Mouse (Mus musculus) intestine, embryonic 16.5 days (tissue): ENCODE measurements around the gene Adgrb3. TPM values are rescaled to one million over a fixed set of nuclear protein-coding genes. Genes with fewer than 3 reads are reported as not detected.

ENCODE experiments used
- ATAC-seq: fragments of 200-750 bp; cut with Nextera tagmentation; 2 replicates; pipeline ENCODE4 v1.8.0; 2017; ENCODE audit warnings: moderate TSS enrichment, moderate library complexity
- H3K27ac ChIP-seq: fragments of 300-500 bp; sonication (generic); 2 replicates; pipeline ENCODE4 v1.5.1; 2014; ENCODE audit warnings: mild to moderate bottlenecking, low read length
- H3K27me3 ChIP-seq: fragments of 300-500 bp; sonication (generic); replicated peaks from 2 replicates; pipeline ENCODE4 v1.6.1; 2014; ENCODE audit warnings: low read length, control low read depth, mixed read lengths; ENCODE audit not compliant: control insufficient read depth, insufficient read depth
- H3K36me3 ChIP-seq: fragments of 300-500 bp; sonication (generic); 2 replicates; pipeline ENCODE4 v1.6.1; 2014; ENCODE audit warnings: low read length, control low read depth; ENCODE audit not compliant: control insufficient read depth, insufficient read depth
- H3K4me1 ChIP-seq: fragments of 300-500 bp; sonication (generic); 2 replicates; pipeline ENCODE4 v1.6.1; 2014; ENCODE audit warnings: low read length, control low read depth, mixed read lengths; ENCODE audit not compliant: control insufficient read depth, insufficient read depth
- H3K4me2 ChIP-seq: fragments of 300-500 bp; sonication (generic); 2 replicates; pipeline ENCODE4 v1.6.1; 2014; ENCODE audit warnings: low read depth, low read length, control low read depth
- H3K4me3 ChIP-seq: fragments of 300-500 bp; sonication (generic); 2 replicates; pipeline ENCODE4 v1.5.1; 2014; ENCODE audit warnings: mild to moderate bottlenecking, low read length
- H3K9ac ChIP-seq: fragments of 300-500 bp; sonication (generic); 2 replicates; pipeline ENCODE4 v1.6.1; 2014; ENCODE audit warnings: low read depth, low read length
- H3K9me3 ChIP-seq: fragments of 300-500 bp; sonication (generic); 2 replicates; pipeline ENCODE4 v1.6.1; 2016; ENCODE audit warnings: low read length, control low read depth; ENCODE audit not compliant: control insufficient read depth
- WGBS: fragments of 180-500 bp; shearing (Covaris S2); extraction: QIAGEN DNeasy Blood & Tissue Kit; methylation state at CpG from one replicate; pipeline ENCODE4 v1.1.7; 2014; 5-methylcytosine and 5-hydroxymethylcytosine counted together
- polyA plus RNA-seq: library from polyadenylated mRNA; unstranded; fragments of >200 nt; fragmentation: Nextera tagmentation; extraction: Ambion mirVana; gene quantifications from 2 replicates; pipeline ENCODE4 v1.2.1, GENCODE M21; 2015

The Adgrb3 gene
- polyA plus RNA-seq, 1 experiment from 2014 or later: 1.9 TPM

GRCm38 (mm10) chr1:25082377-25082776 lies 747.1 kb downstream of the Adgrb3 start:
- Histone ChIP-seq H3K27me3 (no peaks in the 10 kb centered on the region), H3K9me3 (no peaks in the 10 kb centered on the region), H3K4me3 (no peak overlapping the region), H3K4me2 (no peak overlapping the region), H3K36me3 (no peaks in the 10 kb centered on the region), H3K27ac (no peak overlapping the region), H3K9ac (no peak overlapping the region), H3K4me1 (no peaks in the 10 kb centered on the region)
- ATAC-seq: no peak
- WGBS: 74% methylated on average over 8 of the region's 8 CpGs

GRCm38 (mm10) chr1:25081265-25081849 lies 748.1 kb downstream of the Adgrb3 start:
- no peaks in the 10 kb centered on the region for H3K4me1 ChIP-seq

GRCm38 (mm10) chr1:25079395-25079794 lies 750.1 kb downstream of the Adgrb3 start:
- H3K4me2 ChIP-seq: no peak overlapping the region
- ATAC-seq: no peak
- 94% methylated on average over 2 of the region's 2 CpGs for WGBS
- no peak overlapping the region for H3K9ac ChIP-seq
- H3K4me1 ChIP-seq: no peaks in the 10 kb centered on the region
- no peak overlapping the region for H3K27ac ChIP-seq
- no peaks in the 10 kb centered on the region for H3K27me3 ChIP-seq
- no peak overlapping the region for H3K4me3 ChIP-seq
- H3K36me3 ChIP-seq: no peaks in the 10 kb centered on the region
- no peaks in the 10 kb centered on the region for H3K9me3 ChIP-seq

More at GRCm38 (mm10) chr1:25081265-25081849, 748.1 kb downstream of the Adgrb3 start:
- Histone ChIP-seq H3K27ac (no peak overlapping the region), H3K9me3 (no peaks in the 10 kb centered on the region), H3K36me3 (no peaks in the 10 kb centered on the region), H3K27me3 (no peaks in the 10 kb centered on the region), H3K9ac (no peak overlapping the region), H3K4me3 (no peak overlapping the region), H3K4me2 (no peak overlapping the region)
- WGBS: 56% methylated on average over 4 of the region's 4 CpGs
- ATAC-seq: no peak

- Histone ChIP-seq H3K4me1 (no peaks in the 10 kb centered on the region), H3K4me3 (no peak overlapping the region), H3K9me3 (no peaks in the 10 kb centered on the region), H3K4me2 (no peak overlapping the region), H3K9ac (no peak overlapping the region), H3K27ac (no peak overlapping the region), H3K36me3 (no peaks in the 10 kb centered on the region), H3K27me3 (no peaks in the 10 kb centered on the region)
- 72% methylated on average over 5 of the region's 5 CpGs for WGBS
- no peak for ATAC-seq
These were observed 753.6 kb downstream of the Adgrb3 start for GRCm38 (mm10) chr1:25075952-25076351.

DNA sequence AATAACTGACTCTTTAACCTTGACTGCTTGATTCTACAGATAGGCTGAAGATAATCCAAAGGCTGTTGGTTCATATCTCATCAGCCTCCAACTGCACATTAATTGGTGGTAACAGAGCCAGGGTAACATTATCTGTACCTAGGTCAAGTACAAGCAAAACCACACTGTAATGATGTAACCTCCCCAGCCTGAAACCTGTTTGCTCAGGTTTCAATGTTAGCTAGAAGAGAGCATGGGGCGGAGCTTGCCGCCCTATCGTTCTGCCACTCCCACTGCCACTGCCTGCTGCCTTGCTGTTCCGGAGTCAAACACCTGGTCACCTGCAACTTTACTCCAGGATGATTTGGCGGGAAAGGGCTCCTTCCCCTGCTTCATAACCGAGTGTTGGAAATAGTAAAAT lies 765.5 kb downstream of the Adgrb3 start:
- Histone ChIP-seq H3K36me3 (no peaks in the 10 kb centered on the region), H3K27me3 (no peaks in the 10 kb centered on the region), H3K4me1 (no peaks in the 10 kb centered on the region), H3K4me3 (no peak overlapping the region), H3K9me3 (no peaks in the 10 kb centered on the region), H3K4me2 (peak overlapping the region; percentile 17; the same call in 1 of the 2 replicates), H3K27ac (no peak overlapping the region), H3K9ac (no peak overlapping the region)
- 18% methylated on average over 6 of the region's 6 CpGs for WGBS
- peak; percentile 82 for ATAC-seq

DNA sequence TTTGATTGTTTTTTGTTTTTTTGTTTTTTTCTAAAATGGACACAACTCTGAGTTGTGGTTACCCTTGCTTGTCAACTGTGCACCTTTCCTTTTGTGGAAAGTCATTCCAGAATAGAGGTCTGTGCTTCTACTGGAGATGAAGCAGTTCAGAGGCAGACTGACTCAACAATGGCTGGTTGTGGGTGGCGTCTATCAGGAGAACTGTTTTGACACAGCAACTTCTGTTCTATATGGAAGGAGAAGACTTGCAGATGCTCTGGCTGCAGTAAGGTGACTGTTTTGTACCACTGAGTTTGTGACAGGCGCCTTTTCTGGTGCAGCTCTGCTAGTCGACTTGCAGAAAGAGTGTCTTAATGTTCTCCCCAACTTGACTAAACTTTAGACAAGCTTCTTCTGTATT lies 768.6 kb downstream of the Adgrb3 start:
- Histone ChIP-seq H3K27me3 (no peaks in the 10 kb centered on the region), H3K4me1 (no peaks in the 10 kb centered on the region), H3K36me3 (no peaks in the 10 kb centered on the region), H3K4me3 (no peak overlapping the region), H3K4me2 (no peak overlapping the region), H3K27ac (no peak overlapping the region), H3K9me3 (no peaks in the 10 kb centered on the region), H3K9ac (no peak overlapping the region)
- no peak for ATAC-seq
- 69% methylated on average over 3 of the region's 3 CpGs for WGBS

- Histone ChIP-seq H3K4me3 (no peak overlapping the region), H3K9me3 (no peaks in the 10 kb centered on the region), H3K4me2 (no peak overlapping the region), H3K36me3 (no peaks in the 10 kb centered on the region), H3K9ac (no peak overlapping the region), H3K27ac (no peak overlapping the region), H3K27me3 (no peaks in the 10 kb centered on the region), H3K4me1 (no peaks in the 10 kb centered on the region)
- 86% methylated on average over 6 of the region's 6 CpGs for WGBS
- no peak for ATAC-seq
These were observed 769.3 kb downstream of the Adgrb3 start for GRCm38 (mm10) chr1:25060191-25060590.

DNA sequence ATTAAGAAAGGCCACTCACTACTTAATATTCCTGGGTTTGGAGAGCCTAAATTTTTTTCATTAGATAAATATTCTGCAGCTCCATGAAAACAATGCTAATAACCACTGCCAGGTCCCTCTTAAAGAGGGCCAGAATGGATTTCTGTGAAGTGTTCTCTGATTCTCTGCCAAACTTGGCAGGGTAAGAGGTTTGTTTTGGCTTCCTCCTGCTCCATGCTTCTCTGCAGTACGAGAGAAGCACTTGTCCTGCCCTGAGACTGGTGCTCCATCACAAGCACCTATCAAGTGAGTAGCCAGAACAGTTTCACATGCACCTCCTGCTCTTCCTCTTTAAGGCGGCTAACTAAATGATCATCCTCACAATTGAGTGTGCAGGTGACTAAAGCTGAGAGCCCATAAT lies 771.9 kb downstream of the Adgrb3 start:
- H3K9ac ChIP-seq: no peak overlapping the region
- no peak overlapping the region for H3K4me2 ChIP-seq
- H3K4me1 ChIP-seq: no peaks in the 10 kb centered on the region
- H3K36me3 ChIP-seq: no peaks in the 10 kb centered on the region
- H3K4me3 ChIP-seq: no peak overlapping the region
- no peak for ATAC-seq
- 50% methylated on average over 2 of the region's 2 CpGs for WGBS
- no peaks in the 10 kb centered on the region for H3K27me3 ChIP-seq
- H3K27ac ChIP-seq: no peak overlapping the region
- no peaks in the 10 kb centered on the region for H3K9me3 ChIP-seq

GRCm38 (mm10) chr1:25057212-25057611 lies 772.3 kb downstream of the Adgrb3 start:
- Histone ChIP-seq H3K9me3 (no peaks in the 10 kb centered on the region), H3K4me1 (no peaks in the 10 kb centered on the region), H3K27me3 (no peaks in the 10 kb centered on the region), H3K4me3 (no peak overlapping the region), H3K36me3 (no peaks in the 10 kb centered on the region), H3K27ac (no peak overlapping the region), H3K4me2 (no peak overlapping the region), H3K9ac (no peak overlapping the region)
- ATAC-seq: no peak
- WGBS: 81% methylated on average over 6 of the region's 6 CpGs

- WGBS: 76% methylated on average over 4 of the region's 4 CpGs
- no peak overlapping the region for H3K9ac ChIP-seq
- no peak for ATAC-seq
- no peak overlapping the region for H3K4me3 ChIP-seq
- no peaks in the 10 kb centered on the region for H3K27me3 ChIP-seq
- no peaks in the 10 kb centered on the region for H3K36me3 ChIP-seq
- no peaks in the 10 kb centered on the region for H3K4me1 ChIP-seq
- no peak overlapping the region for H3K27ac ChIP-seq
- H3K4me2 ChIP-seq: no peak overlapping the region
- no peaks in the 10 kb centered on the region for H3K9me3 ChIP-seq
These were observed 787.4 kb downstream of the Adgrb3 start for GRCm38 (mm10) chr1:25042091-25042490.
